Mouse (Mus musculus) hindlimb bud, embryonic 11.5 days (tissue): ENCODE results near the gene Mroh9.

Source experiments
- DNase-seq: peaks from one replicate; pipeline ENCODE4 v3.0.0-alpha.2; 2012; ENCODE audit warnings: low read depth, low spot score; ENCODE audit errors: extremely low spot score

Gene Mroh9

DNA sequence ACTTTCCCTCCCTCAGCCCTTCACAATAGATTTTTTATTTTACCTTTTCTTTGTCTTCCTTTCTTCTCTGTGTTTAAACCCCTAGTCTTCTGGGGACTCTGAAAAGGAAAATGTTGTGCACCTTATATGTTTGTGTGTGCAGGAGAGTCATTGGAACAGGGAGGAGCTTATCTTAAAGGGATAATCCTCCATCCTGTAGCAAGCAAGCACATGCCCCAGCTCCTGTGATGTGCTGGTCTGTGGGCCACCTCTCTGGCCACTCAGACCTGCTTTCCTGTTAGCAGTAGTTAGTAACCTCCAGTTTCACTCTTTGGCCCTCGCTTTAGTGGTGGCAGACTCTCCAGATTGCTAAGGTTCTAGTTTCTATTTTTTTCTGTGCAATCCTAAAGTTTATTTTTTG is 101.0 kb downstream of the Mroh9 start, which contains the start of gene Fmo3:
TSS of gene Fmo3 (minus strand) at position 101 of the 400 bp plus-strand sequence.
- DNase-seq, result no peak
